Mouse (Mus musculus): ENCODE results near the gene Olfr1275. TPM values are rescaled to one million over a fixed set of nuclear protein-coding genes. Genes with fewer than 3 reads are reported as not detected.

Gene Olfr1275
- not detected in 2 replicates for polyA plus RNA-seq (2015; fragmentation: Nextera tagmentation; extraction: Ambion mirVana)

GRCm38 (mm10) chr2:111235186-111235585 lies at the start of gene Olfr1275:
Gene Olfr1275, minus strand, starts transcription at chr2:111235286.
- no peak for ATAC-seq (ENCODE audit: low read depth)
- Histone ChIP-seq H3K4me1 (replicated peaks) (no peaks in the 10 kb centered on the region), H3K27ac (replicated peaks) (no peak within 1 kb of the TSS), H3K9me3 (no peaks in the 10 kb centered on the region), H3K27me3 (no peaks in the 10 kb centered on the region), H3K4me3 (no peak within 1 kb of the TSS), H3K9ac (no peak within 1 kb of the TSS), H3K4me2 (no peak within 1 kb of the TSS), H3K36me3 (no peaks in the 10 kb centered on the region)
- 87% methylated on average over 1 of the region's 1 CpGs for WGBS

- Histone ChIP-seq H3K27ac (replicated peaks) (no peak within 1 kb of the TSS), H3K9me3 (no peaks in the 10 kb centered on the region), H3K9ac (no peak within 1 kb of the TSS), H3K4me2 (no peak within 1 kb of the TSS), H3K4me3 (no peak within 1 kb of the TSS), H3K27me3 (no peaks in the 10 kb centered on the region), H3K4me1 (replicated peaks) (no peaks in the 10 kb centered on the region), H3K36me3 (no peaks in the 10 kb centered on the region)
- ATAC-seq (ENCODE audit: low read depth) = no peak
- WGBS = 75% methylated on average over 2 of the region's 2 CpGs
These were observed 38.9 kb upstream of the Olfr1275 start, which contains the start of gene Olfr1277 for GRCm38 (mm10) chr2:111274006-111274405. Gene Olfr1277, minus strand, starts transcription at chr2:111274106.

GRCm38 (mm10) chr2:111254216-111254615 lies 19.1 kb upstream of the Olfr1275 start, which contains the start of gene Olfr1276:
Gene Olfr1276, plus strand, starts transcription at chr2:111254516.
- Histone ChIP-seq H3K27ac (replicated peaks) (no peak within 1 kb of the TSS), H3K9me3 (no peaks in the 10 kb centered on the region), H3K36me3 (no peaks in the 10 kb centered on the region), H3K4me3 (no peak within 1 kb of the TSS), H3K4me2 (no peak within 1 kb of the TSS), H3K9ac (no peak within 1 kb of the TSS), H3K27me3 (no peaks in the 10 kb centered on the region), H3K4me1 (replicated peaks) (no peaks in the 10 kb centered on the region)
- ATAC-seq (ENCODE audit: low read depth) = no peak

- ATAC-seq (ENCODE audit: low read depth) = no peak
- no peak within 1 kb of the TSS for H3K4me2 ChIP-seq
- no peaks in the 10 kb centered on the region for H3K4me1 ChIP-seq (replicated peaks)
- no peaks in the 10 kb centered on the region for H3K27me3 ChIP-seq
- H3K36me3 ChIP-seq = no peaks in the 10 kb centered on the region
- H3K4me3 ChIP-seq = no peak within 1 kb of the TSS
- H3K9ac ChIP-seq = no peak within 1 kb of the TSS
- 87% methylated on average over 6 of the region's 6 CpGs for WGBS
- H3K27ac ChIP-seq (replicated peaks) = no peak within 1 kb of the TSS
- H3K9me3 ChIP-seq = no peaks in the 10 kb centered on the region
These were observed 5.6 kb downstream of the Olfr1275 start, which contains the start of gene 4930430A15Rik for GRCm38 (mm10) chr2:111229502-111229901. Gene 4930430A15Rik, minus strand, starts transcription at chr2:111229602.

- WGBS = 95% methylated on average over 11 of the region's 11 CpGs
- ATAC-seq (ENCODE audit: low read depth) = no peak
- no peak overlapping the region for H3K4me3 ChIP-seq
- no peaks in the 10 kb centered on the region for H3K36me3 ChIP-seq
- H3K9ac ChIP-seq = no peak overlapping the region
- no peaks in the 10 kb centered on the region for H3K4me1 ChIP-seq (replicated peaks)
- H3K9me3 ChIP-seq = no peaks in the 10 kb centered on the region
- H3K27me3 ChIP-seq = no peaks in the 10 kb centered on the region
- no peak overlapping the region for H3K4me2 ChIP-seq
- no peak overlapping the region for H3K27ac ChIP-seq (replicated peaks)
These were observed 53.0 kb downstream of the Olfr1275 start for GRCm38 (mm10) chr2:111182068-111182467.

Other genes with a start within 250 kb of the Olfr1275 start
- gene Gm13941, start 129.3 kb downstream of the Olfr1275 start, polyA plus RNA-seq (2015; fragmentation: Nextera tagmentation; extraction: Ambion mirVana) = not detected in 2 replicates
- gene Gm15130, start 82.3 kb downstream of the Olfr1275 start, polyA plus RNA-seq (2015; fragmentation: Nextera tagmentation; extraction: Ambion mirVana) = not detected in 2 replicates
- gene 4930430A15Rik, start 5.7 kb downstream of the Olfr1275 start, polyA plus RNA-seq (2015; fragmentation: Nextera tagmentation; extraction: Ambion mirVana) = not detected in 2 replicates
- gene Olfr1276, start 19.2 kb upstream of the Olfr1275 start, polyA plus RNA-seq (2015; fragmentation: Nextera tagmentation; extraction: Ambion mirVana) = not detected in 2 replicates
- not detected in 2 replicates for gene Olfr1277, start 38.8 kb upstream of the Olfr1275 start, polyA plus RNA-seq (2015; fragmentation: Nextera tagmentation; extraction: Ambion mirVana)
- gene Olfr1278, start 54.9 kb upstream of the Olfr1275 start, polyA plus RNA-seq (2015; fragmentation: Nextera tagmentation; extraction: Ambion mirVana) = not detected in 2 replicates
- not detected in 2 replicates for gene Olfr1279, start 65.3 kb upstream of the Olfr1275 start, polyA plus RNA-seq (2015; fragmentation: Nextera tagmentation; extraction: Ambion mirVana)
- not detected in 2 replicates for gene Olfr1280, start 78.7 kb upstream of the Olfr1275 start, polyA plus RNA-seq (2015; fragmentation: Nextera tagmentation; extraction: Ambion mirVana)
- not detected in 2 replicates for gene Olfr1281, start 91.2 kb upstream of the Olfr1275 start, polyA plus RNA-seq (2015; fragmentation: Nextera tagmentation; extraction: Ambion mirVana)
- not detected in 2 replicates for gene Olfr1282, start 100.8 kb upstream of the Olfr1275 start, polyA plus RNA-seq (2015; fragmentation: Nextera tagmentation; extraction: Ambion mirVana)
- not detected in 2 replicates for gene Olfr1283, start 131.5 kb upstream of the Olfr1275 start, polyA plus RNA-seq (2015; fragmentation: Nextera tagmentation; extraction: Ambion mirVana)
- not detected in 2 replicates for gene Olfr1284, start 140.2 kb upstream of the Olfr1275 start, polyA plus RNA-seq (2015; fragmentation: Nextera tagmentation; extraction: Ambion mirVana)
- not detected in 2 replicates for gene Olfr1286, start 187.8 kb upstream of the Olfr1275 start, polyA plus RNA-seq (2015; fragmentation: Nextera tagmentation; extraction: Ambion mirVana)
- not detected in 2 replicates for gene Olfr1287, start 213.9 kb upstream of the Olfr1275 start, polyA plus RNA-seq (2015; fragmentation: Nextera tagmentation; extraction: Ambion mirVana)
- not detected in 2 replicates for gene Olfr1288, start 238.8 kb upstream of the Olfr1275 start, polyA plus RNA-seq (2015; fragmentation: Nextera tagmentation; extraction: Ambion mirVana)
- gene Olfr1289, start 245.5 kb upstream of the Olfr1275 start, polyA plus RNA-seq (2015; fragmentation: Nextera tagmentation; extraction: Ambion mirVana) = not detected in 2 replicates